Mouse (Mus musculus) thymus, postnatal 36 days (tissue): ENCODE results near the gene Cul9.

Experiments
- DNase-seq, 2 experiments: peaks; one replicate each; pipeline ENCODE4 v3.0.0; 2022; ENCODE audit warnings: mixed read lengths in 2 of 2

Gene Cul9

GRCm38 (mm10) chr17:46552841-46553423 is 6.7 kb upstream of the Cul9 start:
- DNase-seq = peak; percentile 23 to 49

GRCm38 (mm10) chr17:46552151-46552550 is 6.0 kb upstream of the Cul9 start:
- DNase-seq = no peak

GRCm38 (mm10) chr17:46551369-46551768 is 5.2 kb upstream of the Cul9 start:
- DNase-seq = no peak

GRCm38 (mm10) chr17:46550904-46551303 is 4.7 kb upstream of the Cul9 start:
- no peak for DNase-seq

- DNase-seq = no peak
These were observed 3.5 kb upstream of the Cul9 start for GRCm38 (mm10) chr17:46549642-46550041.

- DNase-seq = peak; percentile 36 to 46
These were observed 3.0 kb upstream of the Cul9 start for GRCm38 (mm10) chr17:46549193-46549592.

- no peak for DNase-seq
These were observed 2.6 kb upstream of the Cul9 start for GRCm38 (mm10) chr17:46548741-46549140.

GRCm38 (mm10) chr17:46547923-46548322 is 1.7 kb upstream of the Cul9 start:
- no peak for DNase-seq

GRCm38 (mm10) chr17:46546995-46547394 is 807 bp upstream of the Cul9 start:
- no peak for DNase-seq

GRCm38 (mm10) chr17:46546591-46546990 is 403 bp upstream of the Cul9 start:
- DNase-seq = no peak

GRCm38 (mm10) chr17:46543661-46544060 is 2.5 kb downstream of the Cul9 start:
- DNase-seq = no peak

GRCm38 (mm10) chr17:46525579-46526307 is 20.4 kb downstream of the Cul9 start:
- peak; percentile 68 to 71 for DNase-seq

- DNase-seq = no peak
These were observed 21.1 kb downstream of the Cul9 start for GRCm38 (mm10) chr17:46525065-46525464.

- DNase-seq = no peak
These were observed 24.1 kb downstream of the Cul9 start for GRCm38 (mm10) chr17:46521963-46522668.

- no peak for DNase-seq
These were observed 25.0 kb downstream of the Cul9 start for GRCm38 (mm10) chr17:46521174-46521573.

- DNase-seq = peak in 1 of 2 experiments; percentile 33
These were observed 25.7 kb downstream of the Cul9 start for GRCm38 (mm10) chr17:46520385-46520979.

GRCm38 (mm10) chr17:46519971-46520370 is 26.2 kb downstream of the Cul9 start:
- DNase-seq = no peak

GRCm38 (mm10) chr17:46513329-46513728 is 32.9 kb downstream of the Cul9 start:
- no peak for DNase-seq

- DNase-seq = no peak
These were observed 35.0 kb downstream of the Cul9 start for GRCm38 (mm10) chr17:46511059-46511710.

GRCm38 (mm10) chr17:46505617-46506016 is 40.6 kb downstream of the Cul9 start:
- DNase-seq = no peak

GRCm38 (mm10) chr17:46503847-46504638 is 42.1 kb downstream of the Cul9 start:
- no peak for DNase-seq

GRCm38 (mm10) chr17:46502775-46503174 is 43.4 kb downstream of the Cul9 start:
- DNase-seq = no peak
